Comparison of ENCODE assay signal across 24 mouse cellular contexts in the genomic region with DNA sequence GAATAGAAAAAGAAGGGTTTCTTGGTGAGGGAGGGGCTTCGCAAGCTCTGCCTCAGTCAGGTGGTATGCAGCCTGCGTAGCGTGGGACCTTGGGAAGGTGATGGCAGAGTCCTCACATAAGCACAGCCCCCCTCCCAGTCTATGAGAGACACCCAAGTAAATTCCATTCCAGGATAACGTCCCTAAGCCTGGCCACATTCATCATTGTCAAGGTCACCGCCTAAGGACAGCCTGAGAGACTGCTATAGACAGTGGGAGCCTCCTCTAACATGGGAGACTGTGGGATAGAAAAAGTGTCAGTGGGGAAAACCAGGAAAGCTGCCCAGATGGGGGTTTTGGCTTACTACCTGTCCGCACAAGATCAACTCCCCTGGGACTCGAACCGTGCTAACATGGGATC.
DNase-seq lines count a peak whose midpoint lies in the region; ATAC-seq lines count a peak whose summit lies in the region.
"Had no signal": no experiment of that assay in that cellular context is flagged by ENCODE, and none has a peak within 500 bp of the region (broad histone marks: within the 10 kb centered on the region; RNA-seq: fewer than 3 reads in every experiment).

No protein-coding gene starts in this region.

- H3K27me3 ChIP-seq in heart, embryonic 11.5 days (ENCODE audit: control insufficient read depth, insufficient read depth, low read length), result no peaks in the 10 kb centered on the region
- no peaks in the 10 kb centered on the region for H3K27me3 ChIP-seq in hindbrain, embryonic 16.5 days (replicated peaks; ENCODE audit: control insufficient read depth, insufficient read depth, low read length)
- no peaks in the 10 kb centered on the region for H3K27me3 ChIP-seq in hindbrain, embryonic 10.5 days (ENCODE audit: insufficient read depth, poor library complexity, severe bottlenecking)
- H3K27me3 ChIP-seq: embryonic facial prominence, embryonic 13.5 days; forebrain, embryonic 12.5 days; forebrain, embryonic 15.5 days; heart, embryonic 13.5 days; hindbrain, embryonic 13.5 days had no signal

- 0 out of 2 replicates have a peak, but pooled peaks have one; percentile 14 for ATAC-seq in heart, embryonic 11.5 days (replicated peaks; ENCODE audit: insufficient number of reproducible peaks, low FRiP score, low TSS enrichment)
- peak; percentile 52; the same call in 1 of the 2 replicates for ATAC-seq in hindbrain, embryonic 16.5 days
- no peak for ATAC-seq in inflammation-experienced regulatory T-cells, adult 6 months
- ATAC-seq: activated CD4-positive, CD25-positive, alpha-beta regulatory T cell, adult 4 months; forebrain, embryonic 15.5 days; intestine, embryonic 16.5 days had no signal

- peak; percentile 59 to 75 for DNase-seq in adrenal gland, adult (ENCODE audit: inconsistent age in 2 of 2, low spot score in 1 of 2)
- DNase-seq in adrenal gland, adult 18-20 months (ENCODE audit: low spot score in 2 of 2), result no peak
- no peak for DNase-seq in heart, adult 11 months
- DNase-seq in hindbrain, embryonic 10.5 days (ENCODE audit: low spot score), result no peak
- DNase-seq: cerebellum, adult 11-12 months; cerebellum, adult 8-10 months; cerebellum, postnatal 10 days; cerebellum, postnatal 36 days; embryo, embryonic 11 days; gastrocnemius, postnatal 36 days; kidney, adult 18-20 months; kidney, adult 9 months had no signal

- 57% methylated on average over 8 of the region's 8 CpGs for WGBS in heart, embryonic 11.5 days (ENCODE audit: insufficient replicate concordance)
- WGBS in hindbrain, embryonic 16.5 days, result 85% methylated on average over 8 of the region's 8 CpGs
- WGBS in hindbrain, embryonic 10.5 days, result 89% methylated on average over 8 of the region's 8 CpGs

- no peaks in the 10 kb centered on the region for H3K9me3 ChIP-seq in heart, embryonic 11.5 days (replicated peaks; ENCODE audit: control insufficient read depth, low read length)
- H3K9me3 ChIP-seq in hindbrain, embryonic 16.5 days (ENCODE audit: control insufficient read depth, low read length), result no peaks in the 10 kb centered on the region
- no peaks in the 10 kb centered on the region for H3K9me3 ChIP-seq in hindbrain, embryonic 10.5 days
- H3K9me3 ChIP-seq: embryonic facial prominence, embryonic 10.5 days; embryonic facial prominence, embryonic 13.5 days; forebrain, embryonic 12.5 days; forebrain, embryonic 15.5 days; hindbrain, embryonic 13.5 days had no signal

- H3K27ac ChIP-seq in heart, embryonic 11.5 days (ENCODE audit: low read depth, low read length), result no peak overlapping the region
- H3K27ac ChIP-seq in hindbrain, embryonic 16.5 days (ENCODE audit: low read depth, low read length), result no peak overlapping the region
- H3K27ac ChIP-seq in hindbrain, embryonic 10.5 days, result no peak overlapping the region
- H3K27ac ChIP-seq: embryonic facial prominence, embryonic 10.5 days; embryonic facial prominence, embryonic 13.5 days; forebrain, embryonic 12.5 days; forebrain, embryonic 15.5 days; heart, embryonic 13.5 days; hindbrain, embryonic 13.5 days had no signal

- H3K4me3 ChIP-seq in heart, embryonic 11.5 days (ENCODE audit: low read depth, low read length), result no peak overlapping the region
- no peak overlapping the region for H3K4me3 ChIP-seq in hindbrain, embryonic 16.5 days (ENCODE audit: low read length)
- no peak overlapping the region for H3K4me3 ChIP-seq in hindbrain, embryonic 10.5 days
- H3K4me3 ChIP-seq: embryonic facial prominence, embryonic 10.5 days; embryonic facial prominence, embryonic 13.5 days; erythroblast, embryonic 14.5 days; forebrain, embryonic 12.5 days; forebrain, embryonic 15.5 days; heart, embryonic 13.5 days; hindbrain, embryonic 13.5 days had no signal

- H3K9ac ChIP-seq in heart, embryonic 11.5 days (ENCODE audit: low read depth, low read length), result no peak overlapping the region
- H3K9ac ChIP-seq in hindbrain, embryonic 16.5 days (ENCODE audit: low read depth, low read length), result no peak overlapping the region
- H3K9ac ChIP-seq: embryonic facial prominence, embryonic 13.5 days; forebrain, embryonic 12.5 days; forebrain, embryonic 15.5 days; heart, embryonic 13.5 days; hindbrain, embryonic 13.5 days had no signal

- H3K4me2 ChIP-seq in heart, embryonic 11.5 days, result no peak overlapping the region
- no peak overlapping the region for H3K4me2 ChIP-seq in hindbrain, embryonic 16.5 days (ENCODE audit: low read length)
- H3K4me2 ChIP-seq: embryonic facial prominence, embryonic 13.5 days; forebrain, embryonic 12.5 days; forebrain, embryonic 15.5 days; heart, embryonic 13.5 days; hindbrain, embryonic 13.5 days had no signal

- no peaks in the 10 kb centered on the region for H3K36me3 ChIP-seq in heart, embryonic 11.5 days (ENCODE audit: control insufficient read depth, insufficient read depth, low read length)
- no peaks in the 10 kb centered on the region for H3K36me3 ChIP-seq in hindbrain, embryonic 16.5 days (ENCODE audit: control insufficient read depth, insufficient read depth, low read length)
- H3K36me3 ChIP-seq in hindbrain, embryonic 10.5 days, result no peaks in the 10 kb centered on the region
- H3K36me3 ChIP-seq: embryonic facial prominence, embryonic 10.5 days; embryonic facial prominence, embryonic 13.5 days; forebrain, embryonic 12.5 days; forebrain, embryonic 15.5 days; heart, embryonic 13.5 days; hindbrain, embryonic 13.5 days had no signal

- H3K4me1 ChIP-seq in heart, embryonic 11.5 days (ENCODE audit: control insufficient read depth, insufficient read depth, low read length), result no peaks in the 10 kb centered on the region
- no peaks in the 10 kb centered on the region for H3K4me1 ChIP-seq in hindbrain, embryonic 16.5 days (ENCODE audit: control insufficient read depth, insufficient read depth, low read depth, low read length)
- H3K4me1 ChIP-seq in hindbrain, embryonic 10.5 days (replicated peaks), result peaks cover 4% of the 10 kb centered on the region; the same call in 1 of the 2 replicates
- H3K4me1 ChIP-seq: embryonic facial prominence, embryonic 10.5 days; embryonic facial prominence, embryonic 13.5 days; forebrain, embryonic 12.5 days; forebrain, embryonic 15.5 days; hindbrain, embryonic 13.5 days had no signal

Comparison
In these comparisons a context has a peak if more than half of its experiments do, and no peak if none do; other contexts are left out.
1. DNase-seq: peak in adrenal gland, adult (2 of 2); none in adrenal gland, adult 18-20 months (0 of 2), heart, adult 11 months (single experiment) and hindbrain, embryonic 10.5 days (single experiment).